Mouse (Mus musculus) thymus, adult 2 months (tissue): ENCODE data around the gene Palm. TPM values are rescaled to one million over a fixed set of nuclear protein-coding genes. Genes with fewer than 3 reads are reported as not detected.

Source experiments
- DNase-seq: peaks from one replicate; pipeline ENCODE4 v3.0.0; 2021
- H3K27ac ChIP-seq: fragments of 200-500 bp; 2 replicates; pipeline ENCODE4 v1.5.1; 2012; ENCODE audit warnings: low read length, control low read depth; ENCODE audit not compliant: control insufficient read depth, insufficient read depth
- H3K27me3 ChIP-seq: fragments of 200-500 bp; 2 replicates; pipeline ENCODE4 v1.6.1; 2012; ENCODE audit warnings: mild to moderate bottlenecking, low read length, moderate library complexity, mixed read lengths; ENCODE audit not compliant: control insufficient read depth, insufficient read depth
- H3K36me3 ChIP-seq: fragments of 200-500 bp; 2 replicates; pipeline ENCODE4 v1.6.1; 2012; ENCODE audit warnings: mild to moderate bottlenecking, low read length, moderate library complexity; ENCODE audit not compliant: control insufficient read depth, insufficient read depth
- H3K4me1 ChIP-seq: fragments of 200-500 bp; replicated peaks from 2 replicates; pipeline ENCODE4 v1.6.1; 2012; ENCODE audit warnings: low read length; ENCODE audit not compliant: control insufficient read depth, insufficient read depth
- H3K4me3 ChIP-seq: fragments of 200-500 bp; 2 replicates; pipeline ENCODE4 v1.5.1; 2012; ENCODE audit warnings: mild to moderate bottlenecking, low read length, control low read depth, moderate library complexity; ENCODE audit not compliant: control insufficient read depth, insufficient read depth
- CTCF ChIP-seq: fragments of 200-500 bp; IDR thresholded peaks from 2 replicates; pipeline ENCODE4 v1.5.1; 2012; ENCODE audit warnings: mild to moderate bottlenecking, control low read depth, low read length, moderate library complexity, borderline replicate concordance; ENCODE audit not compliant: control insufficient read depth, poor library complexity, insufficient read depth; ENCODE audit errors: extremely low read depth
- POLR2A ChIP-seq: fragments of 200-500 bp; IDR thresholded peaks from 2 replicates; pipeline ENCODE4 v1.6.1; 2012; ENCODE audit warnings: mild to moderate bottlenecking, low read length, control low read depth, moderate library complexity; ENCODE audit not compliant: control insufficient read depth, poor library complexity, insufficient read depth; ENCODE audit errors: extremely low read depth
- WGBS: fragments of 180-500 bp; shearing (Covaris S2); methylation state at CpG from one replicate; pipeline ENCODE4 v1.1.7; 2018; 5-methylcytosine and 5-hydroxymethylcytosine counted together
- polyA plus RNA-seq: library from polyadenylated mRNA; depleted of rRNA; stranded (reverse); fragments of >200 nt; gene quantifications from 2 replicates; pipeline ENCODE4 v1.2.3, GENCODE M21; 2012

Gene Palm
- polyA plus RNA-seq, 1 experiment, result 63.7 TPM

DNA sequence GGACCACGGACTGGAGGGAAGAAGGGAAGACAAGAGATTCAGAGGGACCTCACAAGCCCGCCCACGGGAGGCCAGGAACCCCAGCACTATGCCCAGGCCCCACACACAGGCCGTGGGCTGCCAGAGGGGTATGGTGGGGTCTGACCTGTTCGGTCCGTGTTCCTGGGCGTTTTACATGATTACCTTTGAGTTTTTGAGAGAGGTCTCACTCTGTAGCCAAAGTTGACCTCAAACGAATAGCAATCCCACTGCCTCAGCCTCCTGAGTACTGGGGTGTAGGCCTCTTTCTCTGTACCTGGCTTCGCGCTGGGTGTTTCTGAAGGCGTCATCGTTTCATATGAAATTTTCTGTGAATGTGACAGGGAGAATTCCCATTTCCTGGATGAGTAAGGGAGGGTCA, 28.4 kb downstream of the Palm start:
- no peak overlapping the region for H3K4me3 ChIP-seq
- H3K4me1 ChIP-seq, result 0 out of 2 replicates have a peak, but pooled peaks cover 5% of the 10 kb centered on the region
- 96% methylated on average over 12 of the region's 12 CpGs for WGBS
- no peak overlapping the region for H3K27ac ChIP-seq
- peaks cover 8% of the 10 kb centered on the region for H3K36me3 ChIP-seq
- TF ChIP-seq POLR2A (no peak), CTCF (no peak)
- DNase-seq, result no peak
- H3K27me3 ChIP-seq, result no peaks in the 10 kb centered on the region

DNA sequence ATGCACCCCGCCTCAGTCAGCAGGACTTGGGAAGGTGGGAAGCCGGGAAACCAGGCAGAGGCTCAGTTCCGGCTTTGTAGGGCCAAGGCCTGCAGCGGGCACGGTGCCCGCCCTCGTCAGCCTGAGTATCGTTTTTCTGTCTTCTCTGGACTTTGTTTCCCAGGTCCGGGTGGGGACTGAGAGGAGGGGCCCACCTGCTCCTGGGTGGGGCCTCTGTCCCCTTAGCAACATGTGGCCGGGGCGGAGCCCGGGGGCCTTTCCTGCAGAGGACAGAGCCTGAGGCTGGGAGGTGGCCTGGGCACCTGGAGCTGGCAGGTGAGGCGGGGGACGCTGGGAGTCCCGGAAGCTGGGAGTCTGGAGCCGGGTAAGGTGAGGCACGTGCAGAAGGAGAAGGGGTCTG, 29.0 kb downstream of the Palm start:
- 0 out of 2 replicates have a peak, but pooled peaks cover 5% of the 10 kb centered on the region for H3K4me1 ChIP-seq
- WGBS, result 93% methylated on average over 17 of the region's 17 CpGs
- no peak for TF ChIP-seq CTCF
- TF ChIP-seq POLR2A, result no peak
- no peak overlapping the region for H3K4me3 ChIP-seq
- H3K27ac ChIP-seq, result no peak overlapping the region
- no peaks in the 10 kb centered on the region for H3K27me3 ChIP-seq
- peaks cover 8% of the 10 kb centered on the region for H3K36me3 ChIP-seq
- no peak for DNase-seq

DNA sequence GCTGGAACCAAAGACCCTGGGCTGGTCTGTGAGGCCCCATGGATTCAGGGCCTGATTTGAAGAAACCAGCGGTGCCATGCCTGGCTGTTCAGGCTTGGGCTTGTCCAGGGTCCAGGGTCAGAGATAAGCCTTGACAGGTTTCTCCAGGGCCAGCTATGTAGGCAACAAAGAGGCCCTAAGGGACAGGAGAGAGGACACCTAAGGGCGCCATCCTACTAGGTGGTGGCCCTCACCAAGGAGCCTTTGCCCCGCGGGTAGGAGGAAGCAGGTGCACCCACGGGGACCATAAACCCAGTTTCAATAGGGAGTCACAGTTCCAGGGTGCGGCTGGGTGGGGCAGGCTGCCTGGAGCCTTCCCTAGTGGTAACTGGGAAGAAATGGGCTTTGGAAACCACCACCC, 29.6 kb downstream of the Palm start:
- H3K27ac ChIP-seq, result no peak overlapping the region
- 47% methylated on average over 6 of the region's 6 CpGs for WGBS
- no peak for DNase-seq
- 0 out of 2 replicates have a peak, but pooled peaks cover 5% of the 10 kb centered on the region for H3K4me1 ChIP-seq
- no peaks in the 10 kb centered on the region for H3K27me3 ChIP-seq
- H3K4me3 ChIP-seq, result no peak overlapping the region
- peaks cover 8% of the 10 kb centered on the region for H3K36me3 ChIP-seq
- TF ChIP-seq POLR2A (no peak), CTCF (no peak)

DNA sequence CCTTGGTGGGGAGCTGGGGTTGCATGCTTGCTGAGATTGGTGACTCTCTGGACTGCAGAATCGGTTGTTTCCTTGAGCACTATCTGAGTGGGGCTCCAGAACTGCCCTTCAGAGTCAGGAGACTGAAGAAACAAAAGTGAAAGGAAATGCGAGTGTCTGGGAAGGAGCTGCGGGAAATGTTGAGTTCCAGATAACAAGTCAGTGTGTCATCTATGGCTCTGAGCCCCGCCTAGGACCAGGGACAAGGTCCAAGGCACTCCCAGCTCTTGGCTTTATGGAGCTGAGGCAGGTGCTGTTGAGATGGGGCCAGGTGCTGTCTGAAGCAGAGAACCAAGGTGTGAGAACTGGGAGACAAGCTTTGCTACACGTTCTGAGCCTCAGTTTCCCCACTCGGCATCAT, 31.0 kb downstream of the Palm start:
- no peak overlapping the region for H3K4me3 ChIP-seq
- H3K27ac ChIP-seq, result no peak overlapping the region
- WGBS, result 41% methylated on average over 6 of the region's 6 CpGs
- TF ChIP-seq POLR2A, result no peak
- no peaks in the 10 kb centered on the region for H3K27me3 ChIP-seq
- H3K4me1 ChIP-seq, result 0 out of 2 replicates have a peak, but pooled peaks cover 5% of the 10 kb centered on the region
- H3K36me3 ChIP-seq, result peaks cover 3% of the 10 kb centered on the region
- no peak for DNase-seq

DNA sequence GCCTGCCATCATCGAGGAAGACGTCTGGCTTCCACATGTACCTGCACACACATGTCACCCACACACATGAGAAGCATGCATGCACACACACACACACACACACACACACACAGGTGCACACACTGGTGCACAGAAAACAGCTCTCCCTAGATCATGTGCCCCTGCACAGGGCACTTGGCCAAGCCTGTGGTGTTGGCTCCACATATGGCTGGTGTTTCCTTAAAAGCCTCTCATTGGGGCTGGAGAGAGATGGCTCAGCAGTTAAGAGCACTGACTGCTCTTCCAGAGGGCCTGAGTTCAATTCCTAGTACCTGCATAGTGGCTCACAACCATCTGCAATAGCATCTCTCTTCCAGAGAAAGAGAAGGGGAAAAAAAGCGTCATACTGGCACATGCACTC, 38.2 kb downstream of the Palm start:
- TF ChIP-seq CTCF (no peak), POLR2A (no peak)
- peaks cover 25% of the 10 kb centered on the region for H3K4me1 ChIP-seq
- H3K27me3 ChIP-seq, result no peaks in the 10 kb centered on the region
- WGBS, result 37% methylated on average over 3 of the region's 3 CpGs
- H3K4me3 ChIP-seq, result no peak overlapping the region
- DNase-seq, result no peak
- H3K27ac ChIP-seq, result no peak overlapping the region
- H3K36me3 ChIP-seq, result no peaks in the 10 kb centered on the region

DNA sequence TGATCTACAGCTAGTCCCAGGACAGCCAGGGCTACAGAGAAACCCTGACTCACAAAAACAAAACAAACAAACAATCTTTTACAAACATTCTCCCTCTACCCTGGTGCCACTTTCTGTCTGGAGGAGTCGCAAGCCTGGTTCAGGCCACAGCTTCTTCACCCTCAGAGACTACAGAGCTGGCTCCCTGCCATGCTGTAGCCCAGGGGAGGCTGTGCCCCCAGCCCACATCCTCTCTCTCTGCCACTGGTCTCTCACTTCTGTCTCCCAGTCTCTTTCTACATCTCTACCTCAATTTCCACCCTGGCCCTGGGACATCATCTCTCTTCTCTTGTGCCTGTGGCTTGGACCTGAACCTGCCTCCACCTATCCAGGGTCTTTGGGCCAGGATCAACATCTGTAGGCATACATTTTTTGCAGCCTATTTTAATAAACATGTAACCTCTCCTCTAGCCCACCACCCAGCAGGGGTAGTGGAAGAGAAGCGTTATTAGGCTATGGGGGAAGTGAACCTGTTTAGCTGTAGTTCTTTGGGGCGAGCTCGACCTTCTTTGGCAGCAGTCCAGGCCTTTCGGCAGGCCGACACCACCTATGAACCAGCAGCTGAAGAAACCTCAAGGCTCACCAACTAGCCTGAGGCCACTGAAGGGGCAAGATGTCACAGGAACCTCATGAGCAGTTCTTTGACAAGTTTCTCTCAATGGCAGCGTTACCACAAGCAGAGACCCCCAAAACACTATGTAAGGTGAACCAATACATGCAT, 38.8 kb downstream of the Palm start:
- 11% methylated on average over 7 of the region's 7 CpGs for WGBS
- peaks cover 25% of the 10 kb centered on the region for H3K4me1 ChIP-seq
- H3K27ac ChIP-seq, result no peak overlapping the region

More for the DNA sequence above, 38.8 kb downstream of the Palm start:
- peak; percentile 37 for DNase-seq
- Histone ChIP-seq H3K27me3 (no peaks in the 10 kb centered on the region), H3K36me3 (no peaks in the 10 kb centered on the region), H3K4me3 (no peak overlapping the region)
- no peak for TF ChIP-seq CTCF
- TF ChIP-seq POLR2A, result no peak
